Mouse (Mus musculus) megakaryocyte-erythroid progenitor cell, adult 5-6 weeks (primary cell): ENCODE data around the gene Cd300ld5. TPM values are rescaled to one million over a fixed set of nuclear protein-coding genes. Genes with fewer than 3 reads are reported as not detected.
"Not testable (repeated sequence)": the region's sequence is repeated elsewhere in the genome, so short reads cannot be mapped to it uniquely, and the experiment has no call there.

Experiments
- ATAC-seq: replicated peaks from 2 replicates; pipeline ENCODE4 v1.8.0; 2016; ENCODE audit warnings: mild to moderate bottlenecking, inconsistent platforms; ENCODE audit not compliant: severe bottlenecking, poor library complexity, low FRiP score, low TSS enrichment
- total RNA-seq, 2 experiments: library from RNA; stranded (forward) in 1 of 2; stranded (reverse) in 1 of 2; fragments of 200-1000, 215-1000 nt in 1 of 2; fragments of >200 nt in 1 of 2; fragmentation: Nextera tagmentation in 1 of 2; gene quantifications; 2 replicates each; pipeline ENCODE4 v1.2.3; 2014 to 2017

The Cd300ld5 gene
- total RNA-seq (2014; fragmentation: Nextera tagmentation) (not detected in 2 replicates), total RNA-seq (2017) (1.3 TPM in 1 of 2 replicates, not detected in the other)

- ATAC-seq = not testable (repeated sequence)
These were observed at the start of gene Cd300ld5 for GRCm38 (mm10) chr11:115037669-115038068. Gene Cd300ld5 (minus strand): TSS chr11:115037769.

- ATAC-seq = no peak
These were observed 48.6 kb upstream of the Cd300ld5 start for GRCm38 (mm10) chr11:115086213-115086612.

GRCm38 (mm10) chr11:115085064-115085463 is 47.5 kb upstream of the Cd300ld5 start:
- no peak for ATAC-seq

- ATAC-seq = no peak
These were observed 47.0 kb upstream of the Cd300ld5 start for GRCm38 (mm10) chr11:115084595-115084994.

- peak; percentile 80 for ATAC-seq
These were observed 46.0 kb upstream of the Cd300ld5 start for GRCm38 (mm10) chr11:115083376-115084139.

GRCm38 (mm10) chr11:115082196-115082595 is 44.6 kb upstream of the Cd300ld5 start:
- no peak for ATAC-seq

GRCm38 (mm10) chr11:115081373-115081772 is 43.8 kb upstream of the Cd300ld5 start:
- ATAC-seq = no peak

GRCm38 (mm10) chr11:115080886-115081285 is 43.3 kb upstream of the Cd300ld5 start:
- peak; percentile 69; the same call in 1 of the 2 replicates for ATAC-seq

GRCm38 (mm10) chr11:115078680-115079079 is 41.1 kb upstream of the Cd300ld5 start:
- ATAC-seq = no peak

GRCm38 (mm10) chr11:115077436-115077835 is 39.9 kb upstream of the Cd300ld5 start:
- ATAC-seq = no peak

- no peak for ATAC-seq
These were observed 38.3 kb upstream of the Cd300ld5 start for GRCm38 (mm10) chr11:115075859-115076258.

GRCm38 (mm10) chr11:115075407-115075806 is 37.8 kb upstream of the Cd300ld5 start:
- ATAC-seq = no peak

GRCm38 (mm10) chr11:115073002-115073401 is 35.4 kb upstream of the Cd300ld5 start:
- no peak for ATAC-seq

GRCm38 (mm10) chr11:115071631-115072294 is 34.2 kb upstream of the Cd300ld5 start:
- no peak for ATAC-seq

- ATAC-seq = no peak
These were observed 33.5 kb upstream of the Cd300ld5 start for GRCm38 (mm10) chr11:115071015-115071551.

GRCm38 (mm10) chr11:115066768-115067167 is 29.2 kb upstream of the Cd300ld5 start:
- no peak for ATAC-seq

- ATAC-seq = no peak
These were observed 24.5 kb upstream of the Cd300ld5 start, which contains the start of gene Cd300e for GRCm38 (mm10) chr11:115062077-115062476. Gene Cd300e (minus strand): TSS chr11:115062177.

- no peak for ATAC-seq
These were observed 22.2 kb upstream of the Cd300ld5 start for GRCm38 (mm10) chr11:115059797-115060196.

- no peak for ATAC-seq
These were observed 21.1 kb upstream of the Cd300ld5 start for GRCm38 (mm10) chr11:115058701-115059100.

GRCm38 (mm10) chr11:115054537-115054936 is 17.0 kb upstream of the Cd300ld5 start:
- no peak for ATAC-seq
